Mouse (Mus musculus) liver, embryonic 14.5 days (tissue): ENCODE results near the gene Grm7. TPM values are rescaled to one million over a fixed set of nuclear protein-coding genes. Genes with fewer than 3 reads are reported as not detected.

Experiments
- ATAC-seq: fragments of 200-750 bp; cut with Nextera tagmentation; 2 replicates; pipeline ENCODE4 v1.8.0; 2017; ENCODE audit warnings: moderate number of reproducible peaks, mild to moderate bottlenecking, moderate library complexity; ENCODE audit not compliant: insufficient read depth
- DNase-seq, 3 experiments: peaks; one replicate each; pipeline ENCODE4 v3.0.0-alpha.2; 2012 to 2013; ENCODE audit warnings: low read depth in 3 of 3, low spot score in 3 of 3
- H3K27ac ChIP-seq: fragments of 300-500 bp; sonication (generic); 2 replicates; pipeline ENCODE4 v1.5.1; 2014; ENCODE audit warnings: moderate library complexity, mild to moderate bottlenecking, control low read depth, inconsistent platforms
- H3K27me3 ChIP-seq: fragments of 300-500 bp; sonication (generic); 2 replicates; pipeline ENCODE4 v1.6.1; 2014; ENCODE audit warnings: mild to moderate bottlenecking, low read length, moderate library complexity; ENCODE audit not compliant: control insufficient read depth, insufficient read depth
- H3K36me3 ChIP-seq: fragments of 300-500 bp; sonication (generic); replicated peaks from 2 replicates; pipeline ENCODE4 v1.6.1; 2014; ENCODE audit warnings: low read depth; ENCODE audit not compliant: control insufficient read depth, insufficient read depth
- H3K4me1 ChIP-seq, 2 experiments: fragments of 200-500 bp in 1 of 2; fragments of 300-500 bp in 1 of 2; sonication (generic) in 1 of 2; replicated peaks; 2 replicates each; pipeline ENCODE4 v1.6.1; 2012 to 2014; ENCODE audit warnings: antibody characterized with exemption in 1 of 2, inconsistent platforms in 1 of 2, low read length in 1 of 2; ENCODE audit not compliant: control insufficient read depth in 2 of 2, insufficient read depth in 2 of 2
- H3K4me2 ChIP-seq: fragments of 300-500 bp; sonication (generic); 2 replicates; pipeline ENCODE4 v1.6.1; 2014; ENCODE audit warnings: low read depth, mild to moderate bottlenecking, control low read depth, moderate library complexity
- H3K4me3 ChIP-seq, 2 experiments: fragments of 200-500 bp in 1 of 2; fragments of 300-500 bp in 1 of 2; sonication (generic) in 1 of 2; 2 replicates each; pipeline ENCODE4 v1.5.1; 2012 to 2014; ENCODE audit warnings: low read depth in 2 of 2, low read length in 2 of 2, mild to moderate bottlenecking in 2 of 2, control low read depth in 1 of 2, inconsistent platforms in 1 of 2, moderate library complexity in 1 of 2; ENCODE audit not compliant: insufficient read depth in 1 of 2
- H3K9ac ChIP-seq: fragments of 300-500 bp; sonication (generic); replicated peaks from 2 replicates; pipeline ENCODE4 v1.6.1; 2014; ENCODE audit warnings: mild to moderate bottlenecking, control low read depth, moderate library complexity
- H3K9me3 ChIP-seq: fragments of 300-500 bp; sonication (generic); 2 replicates; pipeline ENCODE4 v1.6.1; 2016; ENCODE audit warnings: low read length, mixed read lengths; ENCODE audit not compliant: control insufficient read depth
- CTCF ChIP-seq: IDR thresholded peaks from 2 replicates; pipeline ENCODE4 v1.5.1; 2016; ENCODE audit warnings: antibody characterized with exemption, low read depth, control low read depth
- EP300 ChIP-seq: IDR thresholded peaks from 2 replicates; pipeline ENCODE4 v1.6.1; 2016; ENCODE audit warnings: antibody characterized with exemption, low read depth
- WGBS: fragments of 180-500 bp; shearing (Covaris S2); extraction: QIAGEN DNeasy Blood & Tissue Kit; methylation state at CpG from one replicate; pipeline ENCODE4 v1.1.7; 2014; ENCODE audit not compliant: insufficient replicate concordance; 5-methylcytosine and 5-hydroxymethylcytosine counted together
- polyA plus RNA-seq, 2 experiments: library from polyadenylated mRNA; depleted of rRNA in 1 of 2; stranded (reverse) in 1 of 2; unstranded in 1 of 2; fragments of >200 nt; fragmentation: Nextera tagmentation in 1 of 2; extraction: Ambion mirVana in 1 of 2; gene quantifications; 2 replicates each; pipeline versions ENCODE4 v1.2.1 to v1.2.3; 2012 to 2014

The Grm7 gene
- polyA plus RNA-seq, 2 experiments = 0.01 TPM; not detected in 1

DNA sequence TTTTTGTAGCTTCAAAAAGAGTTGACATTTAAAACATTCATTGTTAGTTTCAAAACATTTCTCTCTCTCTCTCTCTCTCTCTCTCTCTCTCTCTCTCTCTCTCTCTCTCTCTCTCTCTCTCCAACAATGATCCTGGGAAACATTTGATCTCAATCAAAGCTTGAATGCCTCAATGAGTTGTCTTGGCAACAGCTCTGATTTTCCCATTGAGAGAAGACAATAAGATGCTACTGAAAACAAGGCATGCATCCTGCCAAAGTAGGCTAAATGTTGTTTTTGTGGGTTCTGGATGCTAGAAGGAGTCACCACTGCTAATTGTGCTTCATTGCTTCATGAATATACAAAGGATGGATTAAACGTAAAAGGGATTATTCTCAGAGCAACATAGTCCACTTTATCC is 836.5 kb downstream of the Grm7 start:
- ATAC-seq = no peak
- H3K4me1 ChIP-seq = no peaks in the 10 kb centered on the region
- H3K9me3 ChIP-seq = no peaks in the 10 kb centered on the region
- DNase-seq = no peak
- no peak overlapping the region for H3K4me2 ChIP-seq
- WGBS = 43% methylated on average over 1 of the region's 1 CpGs
- no peaks in the 10 kb centered on the region for H3K36me3 ChIP-seq
- H3K27me3 ChIP-seq = no peaks in the 10 kb centered on the region
- H3K9ac ChIP-seq = no peak overlapping the region
- TF ChIP-seq CTCF (no peak), EP300 (no peak)
- H3K4me3 ChIP-seq = no peak overlapping the region
- H3K27ac ChIP-seq = no peak overlapping the region

DNA sequence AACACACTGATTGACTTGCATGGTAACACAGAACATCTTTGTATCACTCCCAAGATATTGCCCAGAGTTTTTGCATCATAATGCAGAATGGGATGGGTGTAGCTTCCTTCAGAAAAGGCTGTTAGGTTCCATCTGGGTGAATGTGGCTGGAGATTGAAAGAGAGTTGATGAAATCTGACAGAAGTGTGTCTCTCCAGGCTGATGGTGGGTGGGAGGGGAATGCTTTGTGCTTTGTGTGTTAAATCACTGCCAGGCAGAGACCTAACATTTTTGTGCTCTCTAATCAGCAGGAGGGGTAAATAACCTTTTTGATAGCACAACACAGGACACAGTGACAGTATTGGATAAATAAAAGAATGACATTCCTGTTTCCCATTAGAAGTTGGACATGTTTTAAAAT is 840.7 kb downstream of the Grm7 start:
- Histone ChIP-seq H3K36me3 (no peaks in the 10 kb centered on the region), H3K4me2 (no peak overlapping the region), H3K27ac (no peak overlapping the region), H3K4me1 (no peaks in the 10 kb centered on the region), H3K4me3 (no peak overlapping the region), H3K9me3 (no peaks in the 10 kb centered on the region), H3K27me3 (no peaks in the 10 kb centered on the region), H3K9ac (no peak overlapping the region)
- DNase-seq (no peak), ATAC-seq (no peak)
- TF ChIP-seq EP300 (no peak), CTCF (no peak)

DNA sequence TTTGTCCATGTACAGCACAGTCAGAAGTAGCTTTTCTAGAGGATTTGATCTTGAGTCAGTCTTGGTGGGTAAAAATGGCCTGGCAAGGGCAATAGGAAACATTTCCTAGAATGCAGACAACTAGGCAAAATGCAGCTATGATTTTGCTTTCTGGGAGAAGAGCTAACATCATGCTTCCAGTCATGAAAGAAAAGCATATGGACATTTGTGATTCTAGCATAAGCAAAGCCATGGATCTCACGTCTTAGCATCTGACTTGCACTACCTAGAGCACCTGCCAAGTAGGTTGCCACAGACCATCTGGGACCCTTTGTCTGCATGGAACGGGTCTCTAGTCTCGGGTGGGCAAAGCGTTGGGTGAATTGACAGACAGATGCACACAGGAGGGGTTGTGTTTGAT is 842.2 kb downstream of the Grm7 start:
- WGBS = 72% methylated on average over 4 of the region's 4 CpGs
- Histone ChIP-seq H3K4me3 (no peak overlapping the region), H3K9ac (no peak overlapping the region), H3K4me2 (no peak overlapping the region), H3K36me3 (no peaks in the 10 kb centered on the region), H3K4me1 (no peaks in the 10 kb centered on the region), H3K9me3 (no peaks in the 10 kb centered on the region), H3K27me3 (no peaks in the 10 kb centered on the region), H3K27ac (no peak overlapping the region)
- DNase-seq (no peak), ATAC-seq (no peak)
- no peak for TF ChIP-seq EP300
- no peak for TF ChIP-seq CTCF

DNA sequence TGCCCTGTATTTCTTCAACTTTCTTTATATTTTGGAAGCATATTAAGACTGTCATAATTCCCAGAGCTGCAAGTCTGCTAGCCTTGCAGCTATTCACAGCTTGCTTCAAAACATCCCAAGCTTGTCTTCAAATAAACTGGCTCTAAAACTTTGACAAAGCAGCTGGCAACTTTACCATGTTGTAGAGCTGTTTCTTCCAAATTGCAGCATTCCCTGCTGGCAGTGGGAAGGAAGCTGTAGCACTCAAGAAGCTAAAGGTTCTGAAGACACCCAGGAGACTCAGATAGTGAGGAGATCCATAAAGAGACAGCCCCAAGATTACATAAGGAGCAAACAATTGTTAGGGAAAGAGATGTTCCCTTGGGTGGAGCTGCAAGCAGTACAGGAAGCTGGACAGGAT is 846.8 kb downstream of the Grm7 start:
- H3K4me2 ChIP-seq = no peak overlapping the region
- no peak for TF ChIP-seq CTCF
- no peak for TF ChIP-seq EP300
- H3K4me1 ChIP-seq = no peaks in the 10 kb centered on the region
- no peak for ATAC-seq
- no peaks in the 10 kb centered on the region for H3K27me3 ChIP-seq
- H3K9me3 ChIP-seq = no peaks in the 10 kb centered on the region
- no peak overlapping the region for H3K4me3 ChIP-seq
- H3K9ac ChIP-seq = no peak overlapping the region
- no peak overlapping the region for H3K27ac ChIP-seq
- no peaks in the 10 kb centered on the region for H3K36me3 ChIP-seq
- no peak for DNase-seq

DNA sequence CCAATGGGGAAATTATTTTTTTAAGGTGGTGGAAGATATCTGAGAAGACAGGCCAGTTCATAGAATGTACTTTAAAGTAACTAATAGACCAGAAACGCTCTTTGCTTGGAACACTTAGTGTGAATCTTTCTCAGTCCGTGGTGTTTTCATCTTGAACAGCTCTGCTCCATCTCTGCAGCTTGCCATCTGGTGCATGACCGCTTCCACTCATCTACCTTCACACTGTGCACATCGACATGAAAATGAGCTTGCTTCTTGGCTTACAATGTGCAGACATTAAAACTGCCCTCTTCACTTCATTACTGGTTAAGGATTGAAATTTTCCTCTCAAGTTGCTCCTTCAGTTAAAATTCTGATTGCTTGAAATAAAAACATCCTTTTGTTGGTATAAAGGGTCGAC is 854.2 kb downstream of the Grm7 start:
- no peak for TF ChIP-seq CTCF
- TF ChIP-seq EP300 = no peak
- no peak overlapping the region for H3K9ac ChIP-seq
- WGBS = 54% methylated on average over 5 of the region's 5 CpGs
- no peak overlapping the region for H3K27ac ChIP-seq
- no peaks in the 10 kb centered on the region for H3K36me3 ChIP-seq
- H3K27me3 ChIP-seq = no peaks in the 10 kb centered on the region
- no peaks in the 10 kb centered on the region for H3K4me1 ChIP-seq
- H3K9me3 ChIP-seq = no peaks in the 10 kb centered on the region
- ATAC-seq (no peak), DNase-seq (no peak)
- no peak overlapping the region for H3K4me2 ChIP-seq
- no peak overlapping the region for H3K4me3 ChIP-seq
